16 mouse cellular contexts compared by ENCODE assay signal in genomic region chr19:24326969-24327368, GRCm38 (mm10).
"Had no signal": no experiment of that assay in that cellular context is flagged by ENCODE, and none has a peak within 500 bp of the region (broad histone marks: within the 10 kb centered on the region; RNA-seq: fewer than 3 reads in every experiment).

No protein-coding gene starts in this region.

- H3K4me2 ChIP-seq: liver, embryonic 11.5 days; liver, embryonic 15.5 days; neural tube, embryonic 15.5 days had no signal

- H3K4me3 ChIP-seq: left cerebral cortex, adult 2 months; limb, embryonic 10.5 days; liver, embryonic 15.5 days; myocyte; neural tube, embryonic 15.5 days had no signal

- H3K4me1 ChIP-seq: liver, embryonic 15.5 days had no signal

- H3K36me3 ChIP-seq: limb, embryonic 10.5 days; liver, embryonic 15.5 days; neural tube, embryonic 15.5 days had no signal

- DNase-seq: kidney, adult 8-10 months; kidney, postnatal 36 days; lung, adult 2 months; lung, postnatal 36 days; midbrain, embryonic 14.5 days; right cerebral cortex, postnatal 4 days; spleen, adult 18-20 months; thymus, adult 18-20 months; thymus, postnatal 25 days had no signal

- H3K27me3 ChIP-seq: liver, embryonic 15.5 days; neural tube, embryonic 15.5 days had no signal

- ATAC-seq: lung, postnatal 0 days had no signal

- H3K9me3 ChIP-seq: limb, embryonic 10.5 days; liver, embryonic 15.5 days; neural tube, embryonic 15.5 days had no signal

- H3K9ac ChIP-seq: liver, embryonic 15.5 days; neural tube, embryonic 15.5 days had no signal

- H3K27ac ChIP-seq: limb, embryonic 10.5 days; liver, embryonic 15.5 days; neural tube, embryonic 15.5 days had no signal
